Mouse (Mus musculus): ENCODE measurements around the gene Umps. TPM values are rescaled to one million over a fixed set of nuclear protein-coding genes. Genes with fewer than 3 reads are reported as not detected.

Gene Umps
- 38.2 and 40.3 TPM in 2 replicates for total RNA-seq (2021)
- long read RNA-seq, experiment 1, transcript Umps-202 (5 exons, 3,283 nt): minor isoform, 10 of 120 reads
- long read RNA-seq, experiment 1, transcript Umps-201 (6 exons, 3,484 nt): major isoform, 100 of 120 reads
- long read RNA-seq, experiment 1, partial matches to known transcripts: 5 of 120 reads
- long read RNA-seq, experiment 1, other reads (novel, unspliced or antisense): 5 of 120 reads
- long read RNA-seq, experiment 2, transcript Umps-201 (6 exons, 3,484 nt): major isoform, 75 of 90 reads
- long read RNA-seq, experiment 2, partial matches to known transcripts: 8 of 90 reads
- long read RNA-seq, experiment 2, other reads (novel, unspliced or antisense): 6 of 90 reads

DNA sequence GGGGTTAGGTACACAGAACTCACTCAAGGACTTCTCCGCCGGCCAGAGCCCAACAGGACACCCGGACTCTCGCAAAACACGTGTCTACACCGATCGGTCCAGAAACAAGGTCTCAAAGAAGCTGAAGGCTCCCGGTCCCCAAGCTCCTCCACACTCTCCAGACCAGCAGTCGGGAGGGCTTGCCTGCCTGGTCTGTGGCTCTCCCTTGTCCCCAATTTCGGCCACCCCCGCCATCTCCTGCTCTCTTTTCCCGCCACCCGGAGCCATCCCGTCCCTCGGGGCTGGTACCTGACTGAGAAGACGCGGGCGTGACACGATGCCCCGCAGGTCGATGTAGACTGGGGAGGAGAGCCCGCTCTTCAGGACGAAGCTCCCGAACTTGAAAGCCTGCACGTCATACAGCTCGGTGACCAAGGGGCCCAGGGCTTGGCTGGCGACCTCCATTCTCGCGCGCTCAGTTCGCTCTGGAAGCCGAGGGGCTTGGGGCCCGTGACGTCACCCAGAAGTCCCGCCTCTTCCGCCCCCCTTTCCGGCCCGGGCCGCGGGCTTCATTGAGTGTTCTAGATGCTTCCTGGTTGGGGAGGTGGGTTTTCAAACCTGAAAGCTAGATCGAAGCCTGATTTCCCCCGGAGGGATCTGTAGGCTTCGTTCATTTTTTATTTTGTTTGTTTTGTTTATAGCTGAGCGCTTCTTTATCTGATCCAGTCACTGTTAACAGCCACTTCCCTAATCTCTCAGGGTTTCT lies at the start of gene Umps:
TSS of gene Umps (minus strand) at position 501 of the 745 bp plus-strand sequence.
- DNase-seq: peak; percentile 90

DNA sequence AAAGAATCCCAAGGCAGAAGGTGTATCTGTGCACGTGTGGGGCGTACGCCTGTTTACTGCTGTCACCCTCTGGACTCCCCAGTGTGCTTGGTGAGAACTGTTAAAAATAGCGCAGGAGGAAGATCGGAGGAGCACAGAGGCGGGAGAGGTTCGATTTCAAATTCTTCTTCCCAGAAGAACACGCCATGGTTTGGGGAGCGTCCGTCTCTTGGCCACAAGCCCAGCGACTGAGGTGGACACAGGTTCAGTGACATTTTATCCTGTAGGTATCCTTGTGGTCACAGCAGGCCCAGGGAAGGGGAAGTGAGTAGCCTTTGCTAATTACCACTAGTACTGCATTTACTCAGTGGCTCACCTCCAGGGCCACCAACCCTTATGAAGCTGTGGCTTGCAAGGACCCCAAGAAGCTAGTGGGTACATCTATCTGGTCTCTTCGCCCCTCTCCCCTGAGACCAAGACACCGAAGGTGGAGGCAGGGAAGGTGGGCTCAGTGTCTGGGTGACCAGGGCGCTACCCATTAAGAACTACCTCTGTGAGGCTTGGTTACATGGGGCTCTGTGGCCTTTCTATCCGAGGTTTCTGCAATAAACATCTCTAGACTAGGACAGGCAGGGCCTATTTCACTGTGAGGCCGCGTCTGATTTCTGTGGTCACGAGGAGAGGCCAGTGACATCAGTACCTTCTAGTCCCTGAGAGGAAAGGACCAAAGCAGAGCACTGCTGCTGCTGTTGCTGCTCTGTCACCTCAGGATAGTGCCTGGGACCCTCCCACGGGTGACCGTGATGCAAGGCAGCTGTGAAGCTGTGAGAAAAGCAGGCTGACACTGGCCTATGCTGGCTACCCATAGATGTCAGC lies 45.4 kb upstream of the Umps start:
- DNase-seq: no peak

DNA sequence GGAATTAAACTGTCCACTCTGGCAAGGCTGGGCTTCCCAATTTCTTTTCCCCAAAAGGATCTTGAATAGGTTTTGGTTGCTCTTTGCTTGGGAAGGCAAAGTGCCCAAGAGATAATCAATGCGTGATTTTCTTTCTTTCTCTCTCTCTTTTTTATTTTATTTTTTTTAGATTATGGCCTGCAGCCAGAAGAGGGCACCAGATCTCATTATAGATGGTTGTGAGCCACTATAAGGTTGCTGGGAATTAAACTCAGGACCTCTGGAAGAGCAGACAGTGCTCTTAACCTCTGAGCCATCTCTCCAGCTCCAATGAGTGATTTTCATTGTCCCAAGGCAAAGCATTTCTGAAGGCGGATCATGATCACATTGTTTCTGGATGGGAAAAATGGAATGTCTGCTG lies 42.7 kb upstream of the Umps start:
- no peak for DNase-seq

DNA sequence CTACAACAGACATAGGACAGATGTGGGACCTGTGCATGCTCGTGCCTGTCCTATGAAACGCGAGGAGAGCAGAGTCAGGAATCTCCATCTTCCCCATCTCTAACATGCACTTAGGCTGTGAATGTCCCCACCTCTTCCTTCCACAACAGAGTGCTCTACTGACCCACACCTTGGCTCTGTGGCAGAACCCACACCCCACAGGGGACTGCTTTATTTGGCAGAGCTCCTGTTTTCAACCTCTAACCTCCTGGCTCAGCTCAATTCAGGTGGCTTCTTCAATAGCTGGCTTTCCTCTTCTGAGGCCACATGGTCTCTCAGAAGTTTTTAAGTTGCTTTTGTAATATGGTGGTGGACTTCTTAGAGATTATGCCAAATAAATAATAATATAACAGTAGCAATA lies 39.1 kb upstream of the Umps start:
- DNase-seq: no peak

DNA sequence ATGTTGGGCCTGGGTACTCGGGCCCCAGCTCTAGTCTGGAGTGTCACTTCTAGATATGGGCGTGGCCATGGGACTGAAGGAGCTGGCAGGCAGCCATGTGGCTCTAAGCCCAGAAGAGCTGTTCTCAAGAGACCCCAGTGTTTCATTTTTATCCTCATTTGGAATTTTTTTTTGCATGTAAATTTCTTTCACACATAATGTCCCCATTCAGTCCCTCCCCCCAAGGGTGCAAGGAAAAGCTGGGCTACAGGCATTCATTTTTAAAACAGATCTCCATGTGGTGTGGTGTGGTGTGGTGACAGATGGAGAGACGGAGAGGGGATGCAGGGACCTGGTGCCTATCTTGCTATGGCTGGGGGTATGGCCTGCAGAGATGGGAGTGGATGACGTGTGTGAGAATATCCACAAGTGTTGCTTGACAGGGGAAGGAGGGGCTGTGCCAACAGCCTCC lies 37.3 kb upstream of the Umps start:
- DNase-seq: peak; percentile 36

DNA sequence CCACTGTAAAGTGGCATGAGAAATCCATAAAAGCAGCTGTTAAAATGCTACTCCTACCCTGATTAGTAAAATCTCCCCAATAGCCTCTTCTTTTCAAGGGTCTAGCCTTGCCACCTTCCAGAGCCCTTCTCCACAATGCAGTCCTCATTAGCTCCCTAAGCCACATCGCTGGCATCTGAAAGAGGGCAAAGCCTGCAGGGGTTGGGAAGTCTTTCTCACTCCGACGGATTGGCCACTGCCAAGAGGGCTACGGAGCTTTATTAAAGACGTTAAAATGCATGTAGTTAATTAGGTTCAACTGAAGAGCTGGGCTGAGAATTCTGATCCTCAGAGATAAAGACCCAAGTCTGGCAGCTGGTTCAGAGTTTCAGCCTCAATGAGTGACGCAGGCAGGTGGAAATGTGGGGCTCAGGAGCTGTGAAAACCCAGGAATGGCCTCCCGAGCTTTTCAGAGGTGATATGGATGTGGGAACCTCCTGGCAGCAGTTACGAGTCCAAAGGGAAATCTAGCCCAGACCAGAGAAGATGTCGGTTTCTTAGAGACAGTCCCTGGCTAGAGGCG lies 36.8 kb upstream of the Umps start:
- no peak for DNase-seq

DNA sequence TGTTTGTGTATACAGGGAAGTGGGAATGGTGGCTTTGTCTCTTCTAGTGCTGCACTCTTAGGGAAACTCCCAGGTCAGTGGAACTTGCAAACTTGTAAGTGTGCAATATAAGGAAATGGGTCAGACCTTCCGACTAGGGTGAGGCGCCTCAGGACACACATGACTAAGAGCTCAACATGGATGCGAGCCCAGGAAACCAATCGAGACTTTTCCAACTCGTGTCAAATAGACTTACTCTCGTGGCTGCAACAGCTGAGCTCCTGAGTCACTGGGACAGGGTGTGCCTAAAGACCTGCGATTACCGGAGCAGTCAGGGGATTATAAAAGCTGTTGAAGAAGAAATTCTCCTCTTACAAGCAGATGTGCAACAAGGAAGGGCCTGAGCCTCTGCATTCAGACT lies 33.9 kb upstream of the Umps start:
- peak; percentile 15 for DNase-seq

DNA sequence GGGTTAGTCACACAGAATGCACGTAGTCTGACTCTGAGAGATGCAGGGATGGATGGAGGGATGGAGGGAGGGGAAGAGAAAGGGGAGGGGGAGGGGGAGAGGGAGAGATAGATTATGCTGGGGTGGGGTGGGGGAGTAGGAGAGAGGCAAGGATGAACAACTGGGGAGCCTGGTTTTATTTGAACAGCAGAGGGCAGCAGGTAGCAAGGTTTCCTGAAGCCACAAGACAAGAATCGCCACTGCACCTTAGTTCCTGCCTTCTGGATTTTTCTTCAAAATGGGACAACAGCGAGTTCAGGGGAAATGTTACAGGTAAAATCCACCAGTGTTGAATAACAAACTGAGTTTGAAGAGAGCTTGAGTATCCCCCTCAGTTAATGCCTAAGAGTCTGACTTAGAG lies 32.5 kb upstream of the Umps start:
- DNase-seq: peak; percentile 61

DNA sequence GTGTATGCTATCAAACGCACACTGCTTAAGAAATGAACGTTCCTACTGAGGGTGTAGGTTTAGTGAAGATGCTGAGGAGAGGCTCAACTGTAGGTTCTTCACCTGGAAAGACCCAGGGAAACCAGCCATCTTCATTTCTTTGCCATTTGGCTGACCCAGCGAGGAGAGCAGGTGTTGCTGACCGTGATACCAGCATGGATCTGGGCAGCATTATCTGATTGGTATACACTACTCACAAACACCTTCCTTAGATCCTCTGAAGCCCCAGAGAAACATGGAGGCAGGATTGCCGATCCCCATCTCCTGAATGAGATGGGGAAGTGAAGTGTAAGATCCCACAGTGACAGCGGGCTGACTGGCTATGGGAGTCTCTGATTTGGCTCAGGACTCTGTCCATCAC lies 31.2 kb upstream of the Umps start:
- no peak for DNase-seq

DNA sequence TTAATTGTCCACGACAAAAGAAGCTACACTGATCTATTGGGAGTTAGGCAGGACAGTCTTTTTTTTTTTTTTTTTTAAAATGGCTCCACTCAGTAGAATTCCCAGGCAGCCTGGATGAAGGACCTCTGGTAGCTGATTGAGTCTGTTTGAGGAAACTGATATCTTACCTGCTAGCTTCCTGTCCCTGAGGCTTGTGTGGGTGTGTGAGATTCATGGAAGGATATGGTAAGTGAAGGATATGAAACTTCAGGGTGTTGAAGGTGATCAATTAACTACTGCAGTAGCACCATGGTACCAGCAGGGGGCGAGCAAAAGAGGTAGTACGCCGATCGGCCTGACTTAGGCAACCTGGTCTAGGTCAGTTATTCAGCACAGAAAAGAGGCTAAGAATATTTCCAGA lies 29.2 kb upstream of the Umps start:
- DNase-seq: peak; percentile 76

DNA sequence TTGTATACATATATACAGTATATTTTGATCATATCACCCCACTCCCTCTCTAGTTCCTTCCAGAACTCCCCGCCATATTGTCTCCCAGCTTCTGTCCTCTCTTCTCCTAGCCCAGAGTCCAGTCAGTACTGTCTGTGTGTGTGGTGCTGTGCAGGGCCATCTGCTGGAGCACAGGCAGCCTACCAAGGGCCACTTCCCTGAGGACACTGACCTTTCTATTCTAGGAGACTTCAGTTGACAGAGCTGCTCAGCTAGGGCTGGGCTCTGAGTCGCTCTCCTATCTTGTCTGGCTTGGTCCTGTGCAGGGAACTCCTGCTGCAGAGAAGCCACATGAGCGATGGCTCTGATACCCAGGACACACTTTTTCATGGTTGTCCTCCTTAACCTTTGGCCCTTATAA lies 28.7 kb upstream of the Umps start:
- DNase-seq: no peak

DNA sequence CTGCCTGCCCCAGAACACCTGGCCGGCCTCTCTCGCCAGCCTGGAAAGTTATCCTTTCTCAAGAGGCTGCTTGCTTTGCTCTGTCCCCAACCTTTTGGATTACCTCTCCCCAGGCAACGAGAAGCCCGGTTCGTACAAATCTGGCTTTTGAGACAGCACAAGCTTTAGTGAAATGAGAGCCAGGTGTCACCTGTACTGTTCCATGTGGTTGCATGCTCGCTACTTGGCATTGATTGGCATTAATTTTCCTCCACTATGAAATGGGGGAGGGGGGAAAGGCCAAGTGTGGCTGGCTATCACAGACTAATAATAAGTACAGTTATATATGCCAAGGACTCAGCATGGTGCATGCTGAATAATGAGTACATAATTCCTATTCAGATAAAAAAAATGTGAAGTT lies 27.5 kb upstream of the Umps start:
- DNase-seq: no peak

DNA sequence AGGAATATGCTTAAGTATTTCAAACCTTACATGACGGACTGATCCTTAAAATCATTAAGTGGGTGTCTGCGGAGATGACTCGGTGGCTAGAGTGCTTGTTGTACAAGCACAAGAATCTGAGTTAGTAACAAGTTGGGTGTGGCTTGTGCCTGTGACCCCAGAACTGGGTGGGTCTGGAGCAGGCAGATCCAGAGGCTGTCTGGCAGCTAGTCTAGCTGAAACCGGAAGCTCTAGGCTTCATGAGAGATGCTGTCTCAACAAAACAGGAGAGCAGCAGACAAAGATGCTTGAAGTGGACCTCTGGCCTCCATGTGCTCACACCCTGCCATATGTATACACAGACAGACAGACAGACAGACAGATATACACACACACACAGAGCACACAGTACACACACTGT lies 23.9 kb upstream of the Umps start:
- no peak for DNase-seq

DNA sequence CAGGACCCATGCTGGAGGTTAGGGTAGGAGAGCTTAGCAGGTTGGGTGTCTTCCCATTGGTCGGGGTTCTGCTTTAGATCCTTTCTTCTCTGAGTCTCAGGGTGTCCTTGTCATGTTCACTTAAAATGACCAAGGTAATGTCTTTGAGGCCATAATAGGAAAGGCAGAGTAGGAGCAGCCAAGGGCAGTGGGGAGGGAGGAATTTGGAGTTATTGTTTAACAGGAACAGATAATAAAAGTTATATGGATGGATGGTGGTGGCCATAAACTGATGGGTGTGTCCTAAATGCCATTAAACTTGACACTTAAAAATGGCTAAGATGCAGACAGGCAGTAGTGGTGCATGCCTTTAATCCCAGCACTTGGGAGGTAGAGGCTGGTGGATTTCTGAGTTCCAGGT lies 22.3 kb upstream of the Umps start:
- DNase-seq: no peak

DNA sequence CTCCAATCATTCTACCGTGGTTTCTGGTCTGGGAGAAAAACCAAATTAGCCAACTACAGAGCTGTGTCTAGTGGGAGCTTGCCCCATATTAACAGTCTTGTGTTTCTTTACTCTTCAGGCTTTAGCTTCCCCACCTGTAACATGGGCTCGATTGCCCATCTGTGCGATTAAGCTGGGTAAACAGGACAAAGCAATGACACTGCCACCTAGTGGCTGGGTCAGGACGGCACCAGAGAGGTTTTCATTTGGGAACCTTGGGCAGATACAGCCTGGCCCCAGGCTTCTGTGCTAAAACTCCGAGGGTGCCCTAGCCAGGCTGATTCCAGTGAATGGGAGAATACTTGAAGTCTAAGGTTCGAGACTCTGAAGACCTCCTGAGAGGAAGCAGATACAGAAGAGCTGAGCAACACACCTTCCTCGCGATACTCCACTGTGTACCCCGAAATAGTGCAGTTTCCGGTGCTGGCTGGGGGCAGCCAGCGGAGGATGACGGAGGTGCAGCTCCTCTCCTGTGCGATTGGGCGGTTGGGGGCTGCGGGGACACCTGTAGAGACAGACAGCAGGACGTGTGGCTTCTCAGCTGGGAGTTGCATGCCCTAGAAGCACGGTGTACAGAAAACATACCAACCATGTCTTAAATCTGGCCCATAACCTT lies 21.6 kb upstream of the Umps start:
- peak; percentile 73 for DNase-seq

DNA sequence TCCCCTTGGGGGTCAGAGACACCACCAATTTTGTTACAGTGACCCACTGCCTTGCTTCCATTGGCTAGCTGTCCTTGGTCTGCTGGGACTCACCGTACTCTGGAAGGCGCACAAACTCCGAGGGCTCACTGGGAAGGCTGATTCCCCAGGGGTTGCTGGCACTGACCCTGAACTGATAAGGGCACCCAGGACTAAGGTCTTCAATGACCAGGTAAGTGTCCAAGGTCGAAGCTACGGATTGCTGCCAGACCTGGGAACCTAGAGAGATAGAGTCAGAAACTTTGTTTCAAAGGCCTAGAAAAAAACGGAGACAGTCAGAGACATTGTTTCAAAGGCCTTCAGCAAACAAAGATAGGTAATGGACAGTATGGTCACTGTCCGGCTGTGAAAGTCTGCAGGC lies 20.2 kb upstream of the Umps start:
- peak; percentile 42 for DNase-seq

DNA sequence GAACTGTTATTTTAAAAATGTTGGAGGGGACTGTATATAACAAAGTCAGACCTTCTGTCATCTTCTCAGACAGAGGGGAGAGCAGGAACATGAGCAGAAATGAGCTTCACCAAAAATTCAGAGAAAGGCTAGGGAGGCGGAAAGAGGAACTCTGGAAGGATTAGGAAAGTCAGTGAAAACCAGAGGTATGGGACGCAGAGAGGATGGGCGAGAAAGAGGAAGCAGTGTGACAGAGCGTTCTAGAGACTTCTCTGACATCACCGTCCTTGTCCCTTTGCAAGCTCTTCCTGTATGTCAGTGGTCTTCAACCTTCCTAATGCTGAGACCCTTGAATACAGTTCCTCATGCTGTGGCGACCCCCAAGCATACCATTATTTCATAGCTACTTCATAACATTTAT lies 18.5 kb upstream of the Umps start:
- DNase-seq: no peak

DNA sequence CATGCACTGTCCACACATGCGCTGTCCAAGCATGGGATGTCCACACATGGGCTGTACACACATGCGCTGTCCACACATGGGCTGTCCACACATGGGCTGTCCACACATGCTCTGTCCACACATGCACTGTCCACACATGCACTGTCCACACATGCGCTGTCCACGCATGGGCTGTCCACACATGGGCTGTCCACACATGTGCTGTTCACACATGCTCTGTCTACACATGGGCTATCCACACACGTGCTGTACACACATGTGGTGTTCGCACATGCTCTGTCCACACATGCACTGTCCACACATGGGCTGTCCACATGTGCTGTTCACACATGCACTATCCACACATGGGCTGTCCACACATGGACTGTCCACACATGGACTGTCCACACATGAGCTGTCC lies 16.9 kb upstream of the Umps start:
- DNase-seq: no peak

DNA sequence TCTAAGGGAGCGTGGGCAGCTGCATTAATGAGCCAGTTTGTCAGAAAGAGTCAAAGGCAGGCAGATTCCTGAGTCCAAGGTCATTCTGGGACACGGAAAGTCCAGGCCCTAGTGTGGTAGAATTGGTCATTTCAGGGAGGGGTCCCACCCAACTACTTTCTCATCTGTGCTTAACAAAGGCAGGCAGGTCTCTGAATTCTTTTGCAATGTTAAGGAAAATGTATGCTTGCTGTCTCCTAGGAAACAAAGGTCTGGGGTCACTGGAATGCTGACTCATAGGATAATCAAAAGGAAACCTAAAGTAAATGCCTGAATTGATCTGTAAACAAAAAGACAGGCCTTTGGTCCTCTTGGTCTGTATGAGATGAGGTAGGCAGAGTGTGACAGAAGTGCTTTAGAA lies 13.0 kb upstream of the Umps start:
- DNase-seq: no peak

DNA sequence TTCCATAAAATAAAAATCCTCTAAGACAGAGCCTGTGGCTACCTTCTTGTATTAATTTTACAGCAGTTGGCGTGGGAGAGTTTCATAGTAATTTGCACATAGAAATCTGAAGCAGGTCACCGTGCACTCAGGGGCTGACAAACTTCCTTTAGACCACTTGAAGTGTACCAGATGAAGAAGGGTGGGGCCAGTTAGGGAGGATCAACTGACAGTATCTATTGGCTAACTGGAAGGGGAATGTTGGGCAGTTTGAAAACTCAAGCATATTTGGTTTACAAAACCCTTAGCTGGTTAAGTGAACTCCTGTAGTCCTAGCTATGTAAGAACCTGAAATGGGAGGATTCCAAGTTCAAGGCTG lies 424 bp upstream of the Umps start:
- DNase-seq: no peak

DNA sequence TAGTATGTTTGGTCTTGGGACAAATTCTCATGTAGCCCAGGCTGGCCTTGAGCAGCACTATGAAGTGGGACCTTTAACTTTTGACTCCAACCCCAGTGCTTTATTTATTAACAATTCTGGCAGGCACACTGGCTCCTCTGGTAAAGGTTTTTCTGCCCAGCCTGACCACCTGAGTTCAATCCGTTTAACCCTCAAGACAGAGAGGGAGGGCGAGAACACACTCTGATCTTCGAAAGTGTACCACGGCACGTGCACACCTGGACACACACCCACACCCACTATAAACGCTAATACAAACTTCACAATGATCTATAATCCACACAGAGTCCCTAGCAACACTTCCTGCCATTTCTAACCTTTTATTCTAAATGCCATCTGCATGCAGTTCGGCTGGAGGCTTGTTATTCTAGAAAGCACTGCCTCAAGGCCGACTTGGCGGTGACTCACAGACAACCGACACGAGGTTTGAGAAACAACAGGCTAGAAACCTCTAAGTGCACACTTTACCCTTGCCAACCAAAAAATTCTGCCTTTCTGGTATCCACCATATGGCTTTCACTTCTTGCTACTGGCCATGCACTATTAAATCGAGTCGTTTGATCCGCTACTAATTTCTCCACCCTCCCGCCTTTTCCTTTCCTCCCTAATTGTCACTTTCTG lies 830 bp downstream of the Umps start:
- DNase-seq: peak; percentile 79

DNA sequence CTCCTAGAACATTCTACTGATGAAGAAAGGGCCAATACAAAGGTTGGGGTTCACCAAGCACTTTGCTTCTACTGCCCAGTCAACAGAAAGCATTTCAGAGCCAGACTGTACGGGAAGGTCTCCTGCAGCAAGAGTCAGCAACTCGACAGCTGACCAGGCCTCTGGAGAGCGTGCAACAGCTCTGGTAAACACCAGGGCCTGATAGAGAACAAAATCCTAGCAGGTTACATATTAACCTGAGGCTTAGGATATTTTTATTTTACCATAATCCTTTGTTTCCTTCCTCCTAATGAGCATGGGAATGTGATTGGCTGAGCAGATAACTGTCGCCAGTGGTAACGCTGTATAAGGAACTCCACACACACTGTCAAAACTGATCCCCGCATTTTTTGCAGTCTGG lies 3.3 kb downstream of the Umps start:
- no peak for DNase-seq
